Mouse (Mus musculus) liver, embryonic 15.5 days (tissue): Measurements from ENCODE around the gene Fpgt. TPM values are rescaled to one million over a fixed set of nuclear protein-coding genes. Genes with fewer than 3 reads are reported as not detected.

Experiments used
- ATAC-seq: fragments of 200-750 bp; cut with Nextera tagmentation; 2 replicates; pipeline ENCODE4 v1.8.0; 2017; ENCODE audit warnings: moderate number of reproducible peaks, mild to moderate bottlenecking, moderate library complexity; ENCODE audit not compliant: insufficient read depth
- H3K27ac ChIP-seq: fragments of 300-500 bp; sonication (generic); replicated peaks from 2 replicates; pipeline ENCODE4 v1.5.1; 2015; ENCODE audit warnings: mild to moderate bottlenecking, inconsistent platforms
- H3K27me3 ChIP-seq: fragments of 300-500 bp; sonication (generic); 2 replicates; pipeline ENCODE4 v1.6.1; 2015; ENCODE audit warnings: mild to moderate bottlenecking, inconsistent platforms
- H3K36me3 ChIP-seq: fragments of 300-500 bp; sonication (generic); replicated peaks from 2 replicates; pipeline ENCODE4 v1.6.1; 2015; ENCODE audit warnings: moderate library complexity, mild to moderate bottlenecking, inconsistent platforms
- H3K4me1 ChIP-seq: fragments of 300-500 bp; sonication (generic); replicated peaks from 2 replicates; pipeline ENCODE4 v1.6.1; 2015; ENCODE audit warnings: inconsistent platforms
- H3K4me2 ChIP-seq: fragments of 300-500 bp; sonication (generic); 2 replicates; pipeline ENCODE4 v1.6.1; 2015; ENCODE audit warnings: moderate library complexity, mild to moderate bottlenecking, inconsistent platforms
- H3K4me3 ChIP-seq: fragments of 300-500 bp; sonication (generic); replicated peaks from 2 replicates; pipeline ENCODE4 v1.5.1; 2015; ENCODE audit warnings: mild to moderate bottlenecking, inconsistent platforms
- H3K9ac ChIP-seq: fragments of 300-500 bp; sonication (generic); 2 replicates; pipeline ENCODE4 v1.6.1; 2015; ENCODE audit warnings: moderate library complexity, mild to moderate bottlenecking, inconsistent platforms
- H3K9me3 ChIP-seq: fragments of 300-500 bp; sonication (generic); replicated peaks from 2 replicates; pipeline ENCODE4 v1.6.1; 2016; ENCODE audit warnings: inconsistent platforms
- WGBS: fragments of 180-500 bp; shearing (Covaris S2); methylation state at CpG from one replicate; pipeline ENCODE4 v1.1.7; 2015; ENCODE audit warnings: mixed read lengths; ENCODE audit not compliant: insufficient replicate concordance; 5-methylcytosine and 5-hydroxymethylcytosine counted together
- polyA plus RNA-seq: library from polyadenylated mRNA; unstranded; fragments of >200 nt; fragmentation: Nextera tagmentation; extraction: Ambion mirVana; gene quantifications from 2 replicates; pipeline ENCODE4 v1.2.1, GENCODE M21; 2015

The Fpgt gene
- polyA plus RNA-seq, 1 experiment from 2014 or later: 5.8 TPM

DNA sequence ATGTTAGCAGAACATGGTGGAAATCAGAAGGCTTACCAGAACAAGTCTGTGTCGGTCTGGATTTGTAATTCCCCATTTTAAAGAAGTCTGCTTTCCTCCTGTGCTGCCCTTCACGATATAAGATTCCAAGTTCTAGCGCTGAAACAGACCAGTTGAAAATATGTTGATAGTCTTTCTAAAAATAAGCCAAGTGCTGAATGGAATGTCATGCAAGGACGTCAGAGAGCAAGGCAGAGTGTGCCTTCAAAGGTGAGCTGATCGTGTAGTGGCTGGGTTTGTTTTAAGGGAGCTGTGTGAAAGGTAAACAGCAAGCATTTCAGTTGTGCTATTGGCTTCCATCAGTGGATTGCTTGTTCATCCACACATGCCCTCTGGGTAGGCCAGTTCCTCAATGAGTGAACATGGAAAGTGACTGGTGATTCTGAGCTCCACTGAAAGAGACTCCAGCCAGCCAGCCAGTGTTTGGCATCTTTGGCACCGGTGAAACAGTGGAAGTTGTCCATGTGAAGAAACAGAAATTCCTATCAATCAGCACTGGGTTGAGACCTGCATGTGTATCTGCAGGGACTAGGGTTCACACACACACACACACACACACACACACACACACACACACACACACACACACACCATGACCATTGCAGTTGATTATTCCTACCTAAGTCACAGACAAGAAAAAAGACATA, 37.8 kb downstream of the Fpgt start, which contains the start of gene Tnni3k:
Gene Tnni3k (minus strand): TSS at position 177 of the 686 bp plus-strand sequence.
- Histone ChIP-seq H3K4me1 (no peaks in the 10 kb centered on the region), H3K9me3 (no peaks in the 10 kb centered on the region), H3K4me2 (no peak within 1 kb of the TSS), H3K27ac (no peak within 1 kb of the TSS), H3K27me3 (no peaks in the 10 kb centered on the region), H3K36me3 (no peaks in the 10 kb centered on the region), H3K9ac (no peak within 1 kb of the TSS), H3K4me3 (no peak within 1 kb of the TSS)
- ATAC-seq: no peak
- WGBS: 59% methylated on average over 6 of the region's 6 CpGs

- H3K4me2 ChIP-seq: no peak overlapping the region
- H3K36me3 ChIP-seq: no peaks in the 10 kb centered on the region
- no peaks in the 10 kb centered on the region for H3K27me3 ChIP-seq
- no peak overlapping the region for H3K27ac ChIP-seq
- no peak for ATAC-seq
- 30% methylated on average over 1 of the region's 1 CpGs for WGBS
- no peak overlapping the region for H3K4me3 ChIP-seq
- H3K9ac ChIP-seq: no peak overlapping the region
- no peaks in the 10 kb centered on the region for H3K4me1 ChIP-seq
- H3K9me3 ChIP-seq: no peaks in the 10 kb centered on the region
These were observed 40.0 kb downstream of the Fpgt start for GRCm38 (mm10) chr3:155053189-155053588.

DNA sequence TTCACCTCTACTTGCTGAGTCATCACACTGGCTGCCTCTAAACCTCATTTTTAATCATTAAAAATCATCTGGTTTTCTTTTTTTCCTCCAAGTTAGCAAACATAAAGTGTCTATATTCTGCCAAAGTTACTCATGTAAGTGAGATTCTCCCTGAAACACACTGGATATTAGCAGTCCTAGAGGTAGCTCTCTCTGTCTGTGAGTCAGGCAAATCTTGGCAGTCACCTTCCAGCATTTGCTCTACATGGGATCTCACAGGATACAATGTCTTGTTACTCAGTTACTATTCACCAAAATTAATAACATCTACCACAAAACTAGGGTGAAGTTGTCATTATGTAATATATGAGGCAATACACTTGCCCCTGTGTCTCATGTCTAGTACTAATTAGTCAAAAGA, 41.2 kb downstream of the Fpgt start:
- Histone ChIP-seq H3K27ac (no peak overlapping the region), H3K4me2 (no peak overlapping the region), H3K4me1 (no peaks in the 10 kb centered on the region), H3K9ac (no peak overlapping the region), H3K4me3 (no peak overlapping the region), H3K9me3 (no peaks in the 10 kb centered on the region), H3K36me3 (no peaks in the 10 kb centered on the region), H3K27me3 (no peaks in the 10 kb centered on the region)
- ATAC-seq: no peak

DNA sequence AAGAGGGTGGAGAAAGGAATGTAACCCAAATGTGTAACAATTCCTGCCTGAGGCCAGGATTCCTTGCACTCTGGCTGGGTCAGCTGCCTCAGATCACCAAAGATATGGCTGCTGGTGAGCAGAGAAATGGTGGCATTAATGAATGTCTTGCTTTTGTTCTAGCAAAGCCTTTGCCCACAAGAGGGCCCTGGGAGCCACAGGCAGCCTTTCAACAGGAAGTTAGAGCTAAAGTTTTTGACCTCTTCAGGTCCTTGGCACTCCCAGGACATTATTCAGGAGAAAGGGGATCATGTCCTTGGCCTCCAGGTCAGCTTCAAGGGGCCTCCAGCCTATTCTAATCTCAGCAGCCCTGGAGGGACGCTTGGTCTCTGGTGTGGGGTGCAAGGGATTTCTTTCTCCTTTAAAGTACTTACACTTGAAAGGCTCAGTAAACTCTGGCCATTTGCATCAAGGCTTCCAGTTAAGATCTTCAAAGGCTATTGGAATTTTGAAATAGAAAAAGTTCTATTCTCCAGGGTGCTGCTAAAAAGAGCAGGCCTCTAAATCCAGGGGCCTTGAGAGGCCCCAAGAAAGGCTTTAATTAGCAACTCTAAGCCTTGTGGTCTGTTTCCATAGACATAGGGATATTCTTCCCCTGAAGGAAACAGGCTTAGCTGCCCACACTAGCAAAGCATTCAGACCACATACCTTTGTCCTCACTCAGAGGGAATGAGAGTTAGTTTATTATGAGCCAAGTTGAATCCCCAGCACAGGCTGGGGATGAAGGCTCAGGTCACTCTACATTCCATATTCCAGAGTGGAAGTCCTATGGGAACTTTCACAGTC, 54.0 kb downstream of the Fpgt start:
- WGBS: 26% methylated on average over 1 of the region's 1 CpGs
- Histone ChIP-seq H3K27ac (no peak overlapping the region), H3K9me3 (no peaks in the 10 kb centered on the region), H3K9ac (no peak overlapping the region), H3K27me3 (no peaks in the 10 kb centered on the region), H3K4me3 (no peak overlapping the region), H3K36me3 (no peaks in the 10 kb centered on the region), H3K4me1 (no peaks in the 10 kb centered on the region), H3K4me2 (no peak overlapping the region)
- no peak for ATAC-seq

Other genes starting within 250 kb of the Fpgt start
- gene Tnni3k, start 38.0 kb downstream of the Fpgt start, polyA plus RNA-seq: not detected in 2 replicates
- gene Lrriq3, start within 50 bp of the Fpgt start, polyA plus RNA-seq: 0.36 and 0.40 TPM in 2 replicates